Mouse (Mus musculus) heart, embryonic 10.5 days (tissue): ENCODE results near the gene Tnrc6a. TPM values are rescaled to one million over a fixed set of nuclear protein-coding genes. Genes with fewer than 3 reads are reported as not detected.
A peak's percentile ranks its signal among the peaks of the same experiment; 100 is the strongest.

Source experiments
- DNase-seq: peaks from one replicate; pipeline ENCODE4 v3.0.0-alpha.2; 2017; ENCODE audit warnings: low spot score
- H3K27ac ChIP-seq: fragments of 300-500 bp; sonication (generic); 2 replicates; pipeline ENCODE4 v1.5.1; 2016; ENCODE audit warnings: mild to moderate bottlenecking
- H3K27me3 ChIP-seq: fragments of 300-500 bp; sonication (generic); 2 replicates; pipeline ENCODE4 v1.6.1; 2016; ENCODE audit warnings: mild to moderate bottlenecking; ENCODE audit not compliant: poor library complexity, insufficient read depth, severe bottlenecking
- H3K36me3 ChIP-seq: fragments of 300-500 bp; sonication (generic); 2 replicates; pipeline ENCODE4 v1.6.1; 2016; ENCODE audit warnings: mild to moderate bottlenecking, moderate library complexity
- H3K4me1 ChIP-seq: fragments of 300-500 bp; sonication (generic); 2 replicates; pipeline ENCODE4 v1.6.1; 2016; ENCODE audit warnings: mild to moderate bottlenecking
- H3K4me3 ChIP-seq: fragments of 300-500 bp; sonication (generic); 2 replicates; pipeline ENCODE4 v1.5.1; 2016; ENCODE audit warnings: mild to moderate bottlenecking, moderate library complexity
- H3K9me3 ChIP-seq: fragments of 300-500 bp; sonication (generic); 2 replicates; pipeline ENCODE4 v1.6.1; 2016; ENCODE audit warnings: mild to moderate bottlenecking, moderate library complexity
- WGBS: fragments of 180-500 bp; shearing (Covaris S2); methylation state at CpG from one replicate; pipeline ENCODE4 v1.1.7; 2016; 5-methylcytosine and 5-hydroxymethylcytosine counted together
- polyA plus RNA-seq: library from polyadenylated mRNA; unstranded; fragments of >200 nt; fragmentation: Nextera tagmentation; extraction: Ambion mirVana; gene quantifications from 2 replicates; pipeline ENCODE4 v1.2.1, GENCODE M21; 2016

The Tnrc6a gene
- polyA plus RNA-seq, 1 experiment from 2014 or later: 51.2 TPM

DNA sequence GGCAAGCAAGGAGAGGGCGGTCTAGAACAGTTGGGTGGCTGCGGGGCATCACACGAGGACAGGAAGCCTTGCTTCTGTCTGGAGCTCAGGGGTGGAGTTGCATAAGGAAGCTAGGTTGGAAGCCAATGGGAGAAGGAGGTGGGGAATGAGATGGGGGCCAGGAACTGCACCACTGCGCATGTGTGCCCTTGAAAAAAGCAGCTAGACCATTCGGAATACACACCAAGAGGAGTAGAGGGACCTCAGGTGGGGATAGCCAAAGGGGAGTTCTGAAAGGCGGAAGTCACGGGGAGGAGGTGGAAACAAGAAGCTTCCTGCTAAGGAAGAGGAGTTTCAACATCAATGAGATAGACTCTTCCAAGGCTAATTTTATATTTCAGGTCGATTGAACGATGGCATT, 77.0 kb downstream of the Tnrc6a start:
- H3K36me3 ChIP-seq: 0 out of 2 replicates have a peak, but pooled peaks cover 3% of the 10 kb centered on the region
- no peak overlapping the region for H3K4me3 ChIP-seq
- H3K27me3 ChIP-seq: no peaks in the 10 kb centered on the region
- H3K4me1 ChIP-seq: peaks cover 7% of the 10 kb centered on the region; the same call in 1 of the 2 replicates
- H3K27ac ChIP-seq: no peak overlapping the region
- DNase-seq: no peak
- H3K9me3 ChIP-seq: no peaks in the 10 kb centered on the region
- 71% methylated on average over 9 of the region's 9 CpGs for WGBS

DNA sequence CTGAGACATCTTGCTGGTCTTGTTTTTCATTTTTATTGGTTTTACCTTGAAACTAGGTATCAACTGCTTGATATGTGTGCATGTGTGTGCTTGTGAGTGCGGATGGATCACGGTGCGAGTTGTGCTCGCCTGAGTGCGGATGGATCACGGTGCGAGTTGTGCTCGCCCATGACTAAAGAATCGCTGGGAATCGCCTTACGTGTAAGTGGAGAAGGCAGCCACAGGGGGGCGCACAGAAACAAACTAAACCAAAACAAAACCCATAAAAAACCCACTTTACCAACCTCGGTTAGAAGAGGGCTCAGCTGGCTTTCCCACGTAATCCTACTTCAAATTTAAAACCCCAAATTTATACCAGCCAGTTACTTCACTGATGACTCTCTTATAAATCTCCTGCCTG, 81.6 kb downstream of the Tnrc6a start:
- no peaks in the 10 kb centered on the region for H3K27me3 ChIP-seq
- H3K9me3 ChIP-seq: no peaks in the 10 kb centered on the region
- no peaks in the 10 kb centered on the region for H3K36me3 ChIP-seq
- 31% methylated on average over 14 of the region's 14 CpGs for WGBS
- no peak overlapping the region for H3K4me3 ChIP-seq
- no peak for DNase-seq
- H3K4me1 ChIP-seq: peaks cover 10% of the 10 kb centered on the region
- H3K27ac ChIP-seq: no peak overlapping the region

- Histone ChIP-seq H3K4me3 (no peak overlapping the region), H3K27ac (no peak overlapping the region), H3K9me3 (no peaks in the 10 kb centered on the region), H3K27me3 (no peaks in the 10 kb centered on the region), H3K4me1 (peaks cover 17% of the 10 kb centered on the region), H3K36me3 (no peaks in the 10 kb centered on the region)
- DNase-seq: no peak
- WGBS: 75% methylated on average over 6 of the region's 6 CpGs
These were observed 83.9 kb downstream of the Tnrc6a start for GRCm38 (mm10) chr7:123207561-123207960.

GRCm38 (mm10) chr7:123209864-123210263, 86.2 kb downstream of the Tnrc6a start:
- Histone ChIP-seq H3K9me3 (no peaks in the 10 kb centered on the region), H3K4me3 (no peak overlapping the region; the same call in 1 of the 2 replicates), H3K27ac (peak overlapping the region; percentile 5; the same call in 1 of the 2 replicates), H3K4me1 (peaks cover 29% of the 10 kb centered on the region), H3K36me3 (no peaks in the 10 kb centered on the region), H3K27me3 (0 out of 2 replicates have a peak, but pooled peaks cover 5% of the 10 kb centered on the region)
- DNase-seq: no peak
- WGBS: 16% methylated on average over 9 of the region's 9 CpGs

GRCm38 (mm10) chr7:123211461-123211860, 87.8 kb downstream of the Tnrc6a start:
- 60% methylated on average over 5 of the region's 5 CpGs for WGBS
- DNase-seq: no peak
- no peak overlapping the region for H3K27ac ChIP-seq
- 0 out of 2 replicates have a peak, but pooled peaks cover 5% of the 10 kb centered on the region for H3K27me3 ChIP-seq
- H3K36me3 ChIP-seq: no peaks in the 10 kb centered on the region
- H3K4me1 ChIP-seq: peaks cover 32% of the 10 kb centered on the region
- no peak overlapping the region for H3K4me3 ChIP-seq
- H3K9me3 ChIP-seq: no peaks in the 10 kb centered on the region

- Histone ChIP-seq H3K9me3 (no peaks in the 10 kb centered on the region), H3K4me3 (no peak overlapping the region), H3K27me3 (0 out of 2 replicates have a peak, but pooled peaks cover 5% of the 10 kb centered on the region), H3K4me1 (peaks cover 32% of the 10 kb centered on the region), H3K36me3 (no peaks in the 10 kb centered on the region), H3K27ac (no peak overlapping the region)
- DNase-seq: no peak
- WGBS: 76% methylated on average over 5 of the region's 5 CpGs
These were observed 88.6 kb downstream of the Tnrc6a start for GRCm38 (mm10) chr7:123212316-123212715.

- Histone ChIP-seq H3K9me3 (no peaks in the 10 kb centered on the region), H3K27ac (peak within 1 kb of the TSS; percentile 74; the same call in 1 of the 2 replicates), H3K27me3 (0 out of 2 replicates have a peak, but pooled peaks cover 5% of the 10 kb centered on the region), H3K4me3 (no peak within 1 kb of the TSS), H3K36me3 (no peaks in the 10 kb centered on the region), H3K4me1 (peaks cover 35% of the 10 kb centered on the region)
- DNase-seq: no peak
- WGBS: 30% methylated on average over 8 of the region's 8 CpGs
These were observed 90.8 kb downstream of the Tnrc6a start, which contains the start of gene Slc5a11 for GRCm38 (mm10) chr7:123214365-123215075. Gene Slc5a11 (plus strand): TSS chr7:123214780.

DNA sequence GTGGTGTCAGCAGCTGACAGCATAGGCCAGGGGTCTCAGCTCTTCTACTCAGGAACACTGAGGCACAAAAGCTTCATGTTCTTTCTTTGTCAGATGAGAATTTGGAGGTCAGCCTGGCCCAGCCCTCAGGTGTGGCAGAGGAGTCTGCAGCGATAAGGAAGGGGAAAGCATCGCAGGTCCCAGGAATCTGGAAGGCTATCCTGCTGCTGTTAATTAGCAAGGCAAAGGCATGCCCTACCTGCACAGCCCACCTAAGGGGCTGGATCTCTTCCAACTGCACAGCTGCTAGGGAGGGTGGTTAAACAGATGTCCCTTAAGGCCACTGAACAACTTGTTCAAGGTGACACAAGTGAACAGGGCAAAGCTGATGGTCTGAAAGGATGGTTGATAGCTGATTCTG, 91.5 kb downstream of the Tnrc6a start:
- no peak for DNase-seq
- Histone ChIP-seq H3K27ac (no peak overlapping the region), H3K36me3 (no peaks in the 10 kb centered on the region), H3K4me1 (peaks cover 35% of the 10 kb centered on the region), H3K27me3 (0 out of 2 replicates have a peak, but pooled peaks cover 5% of the 10 kb centered on the region), H3K9me3 (no peaks in the 10 kb centered on the region), H3K4me3 (no peak overlapping the region)
- WGBS: 53% methylated on average over 2 of the region's 2 CpGs

GRCm38 (mm10) chr7:123217448-123218354, 94.0 kb downstream of the Tnrc6a start:
- Histone ChIP-seq H3K4me1 (peaks cover 35% of the 10 kb centered on the region), H3K27ac (no peak overlapping the region), H3K9me3 (no peaks in the 10 kb centered on the region), H3K36me3 (no peaks in the 10 kb centered on the region), H3K4me3 (no peak overlapping the region), H3K27me3 (0 out of 2 replicates have a peak, but pooled peaks cover 5% of the 10 kb centered on the region)
- 73% methylated on average over 7 of the region's 7 CpGs for WGBS
- DNase-seq: no peak

- no peak for DNase-seq
- H3K27me3 ChIP-seq: 0 out of 2 replicates have a peak, but pooled peaks cover 5% of the 10 kb centered on the region
- peaks cover 37% of the 10 kb centered on the region for H3K4me1 ChIP-seq
- H3K27ac ChIP-seq: no peak overlapping the region
- 46% methylated on average over 6 of the region's 6 CpGs for WGBS
- no peaks in the 10 kb centered on the region for H3K36me3 ChIP-seq
- no peaks in the 10 kb centered on the region for H3K9me3 ChIP-seq
- H3K4me3 ChIP-seq: no peak overlapping the region
These were observed 94.9 kb downstream of the Tnrc6a start for GRCm38 (mm10) chr7:123218620-123219019.

GRCm38 (mm10) chr7:123219781-123220632, 96.3 kb downstream of the Tnrc6a start:
- WGBS: 69% methylated on average over 13 of the region's 13 CpGs
- H3K27ac ChIP-seq: peak overlapping the region; percentile 10; the same call in 1 of the 2 replicates
- no peaks in the 10 kb centered on the region for H3K36me3 ChIP-seq
- H3K9me3 ChIP-seq: no peaks in the 10 kb centered on the region
- no peak overlapping the region for H3K4me3 ChIP-seq
- H3K4me1 ChIP-seq: peaks cover 24% of the 10 kb centered on the region
- no peaks in the 10 kb centered on the region for H3K27me3 ChIP-seq
- DNase-seq: no peak

DNA sequence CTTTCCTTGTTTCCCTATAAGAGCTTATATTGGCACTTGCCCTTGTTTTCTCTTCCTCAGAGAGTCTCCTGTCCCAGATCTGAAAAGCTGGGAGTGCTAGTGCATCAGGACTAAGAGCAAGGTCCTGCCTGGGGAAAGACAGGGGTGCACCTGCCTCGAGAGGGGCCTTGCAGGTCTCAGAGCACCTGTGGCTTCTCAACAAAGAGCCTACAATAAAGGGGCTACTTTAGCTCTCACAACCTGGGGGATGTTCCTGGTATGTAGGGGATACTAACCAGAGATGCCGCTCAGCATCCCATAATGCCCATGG, 96.9 kb downstream of the Tnrc6a start:
- DNase-seq: no peak
- no peaks in the 10 kb centered on the region for H3K9me3 ChIP-seq
- WGBS: 68% methylated on average over 2 of the region's 2 CpGs

More for the DNA sequence above, 96.9 kb downstream of the Tnrc6a start:
- Histone ChIP-seq H3K4me1 (peaks cover 22% of the 10 kb centered on the region), H3K27ac (no peak overlapping the region; the same call in 1 of the 2 replicates), H3K4me3 (no peak overlapping the region), H3K27me3 (no peaks in the 10 kb centered on the region), H3K36me3 (no peaks in the 10 kb centered on the region)
